Mouse (Mus musculus) ES-Bruce4 (cell line): ENCODE data around the gene Scml4.

Experiments
- CTCF ChIP-seq: IDR thresholded peaks from one replicate; pipeline ENCODE4 v1.8.1; 2011; ENCODE audit warnings: low read depth, low read length
- EP300 ChIP-seq: IDR thresholded peaks from 2 replicates; pipeline ENCODE4 v1.6.1; 2011; ENCODE audit warnings: low read depth, low read length; ENCODE audit not compliant: insufficient read depth
- POLR2A ChIP-seq: IDR thresholded peaks from one replicate; pipeline ENCODE4 v1.8.1; 2011; ENCODE audit warnings: low read length; ENCODE audit not compliant: insufficient read depth

DNA sequence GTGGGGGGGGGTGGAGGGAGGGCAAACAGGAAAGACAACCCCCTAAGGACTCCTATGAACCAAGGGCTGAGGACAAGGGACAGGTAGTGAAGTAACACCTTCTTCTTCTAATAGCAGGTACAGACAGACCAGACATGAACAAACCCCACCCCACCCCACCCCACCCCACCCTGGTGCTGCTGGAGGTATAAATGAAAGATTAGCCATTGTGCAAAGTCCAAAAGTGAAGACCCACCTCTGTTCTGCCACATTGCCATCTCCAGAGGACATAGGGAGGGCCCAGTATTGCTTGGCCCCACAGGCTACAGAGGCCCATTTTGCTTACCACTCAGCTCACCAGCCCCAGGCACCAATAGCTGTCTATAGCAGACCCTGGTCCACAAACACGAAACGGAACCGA, 95.0 kb downstream of the Scml4 start:
- no peak for TF ChIP-seq CTCF
- TF ChIP-seq POLR2A, result no peak
- no peak for TF ChIP-seq EP300
